Mouse (Mus musculus): ENCODE measurements around the gene Plekhd1. TPM values are rescaled to one million over a fixed set of nuclear protein-coding genes. Genes with fewer than 3 reads are reported as not detected.

The Plekhd1 gene
- polyA plus RNA-seq, 1 experiment, result not detected

DNA sequence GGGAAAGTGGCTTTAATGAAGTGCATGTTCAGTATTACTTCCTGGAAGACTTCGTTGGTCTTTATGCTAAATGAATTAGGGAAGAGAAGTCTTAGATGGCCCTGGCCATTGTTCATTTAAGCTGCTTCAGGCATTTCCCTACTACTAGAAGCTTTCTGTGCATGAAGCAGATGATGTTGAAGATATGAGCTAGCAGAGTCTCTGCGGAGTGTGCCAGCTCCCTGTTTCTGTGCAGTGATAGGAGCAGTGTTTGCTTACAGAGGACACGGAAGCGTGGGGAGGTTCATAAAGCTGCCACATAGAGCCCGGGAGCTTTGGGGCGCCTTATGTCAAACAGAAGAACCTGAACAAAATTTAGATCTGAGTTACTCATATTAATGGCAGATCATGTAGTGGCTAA, 33.7 kb upstream of the Plekhd1 start:
- H3K4me3 ChIP-seq (replicated peaks; ENCODE audit: control insufficient read depth, low read depth, low read length), result no peak overlapping the region
- no peak overlapping the region for H3K27ac ChIP-seq (ENCODE audit: control insufficient read depth, insufficient read depth, low read depth, low read length, poor library complexity)
- TF ChIP-seq CTCF (IDR thresholded peaks at IDR 0.05; ENCODE audit: control insufficient read depth, insufficient read depth, low read length) (no peak), POLR2A (IDR thresholded peaks at IDR 0.05; ENCODE audit: borderline replicate concordance, control insufficient read depth, low read depth, low read length) (no peak)
- whole genome bisulfite sequencing, result 59% methylated on average over 6 of the region's 6 CpGs
- H3K4me1 ChIP-seq (ENCODE audit: control insufficient read depth, insufficient read depth, low read length), result no peaks in the 10 kb centered on the region

DNA sequence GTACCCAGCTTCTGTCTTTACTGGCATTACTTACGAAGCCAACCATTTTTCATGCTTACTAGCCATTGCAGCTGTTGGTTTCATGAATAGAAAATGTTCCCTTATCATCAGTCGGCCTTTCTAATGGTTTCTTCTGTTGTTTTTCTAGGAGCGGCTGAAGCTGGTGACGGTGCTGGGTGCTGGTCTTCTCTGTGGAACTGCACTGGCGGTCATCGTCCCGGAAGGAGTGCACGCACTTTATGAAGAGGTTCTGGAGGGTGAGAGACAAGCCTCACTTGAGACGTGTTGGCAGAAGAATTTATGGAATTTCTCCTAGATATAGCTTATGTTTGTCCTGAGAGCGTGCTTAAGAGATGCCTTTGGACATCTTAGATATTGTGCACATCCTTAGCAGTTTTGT, 30.1 kb upstream of the Plekhd1 start:
- no peak overlapping the region for H3K4me3 ChIP-seq (replicated peaks; ENCODE audit: control insufficient read depth, low read depth, low read length)
- WGBS, result 92% methylated on average over 10 of the region's 10 CpGs
- TF ChIP-seq POLR2A (IDR thresholded peaks at IDR 0.05; ENCODE audit: borderline replicate concordance, control insufficient read depth, low read depth, low read length) (no peak), CTCF (IDR thresholded peaks at IDR 0.05; ENCODE audit: control insufficient read depth, insufficient read depth, low read length) (no peak)
- H3K4me1 ChIP-seq (ENCODE audit: control insufficient read depth, insufficient read depth, low read length), result no peaks in the 10 kb centered on the region
- no peak overlapping the region for H3K27ac ChIP-seq (ENCODE audit: control insufficient read depth, insufficient read depth, low read depth, low read length, poor library complexity)

DNA sequence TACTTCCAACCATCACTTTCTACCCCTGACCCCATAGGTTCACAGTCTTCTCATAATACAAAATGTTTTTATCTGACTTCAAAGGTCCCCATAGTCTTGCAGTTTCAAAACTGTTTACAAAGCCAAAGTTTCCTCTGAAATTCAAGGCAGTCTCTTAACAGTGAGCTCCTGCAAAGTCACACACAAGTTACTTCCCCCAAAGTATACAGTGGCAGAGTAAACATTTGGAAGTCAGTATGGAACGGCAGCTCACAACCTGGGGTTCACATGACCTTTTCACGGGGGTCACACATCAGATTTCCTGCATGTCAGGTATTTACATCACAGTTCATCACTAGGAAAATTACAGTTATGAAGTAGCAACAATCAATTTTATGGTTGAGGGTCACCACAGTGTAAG, 28.5 kb upstream of the Plekhd1 start:
- no peak for TF ChIP-seq CTCF (IDR thresholded peaks at IDR 0.05; ENCODE audit: control insufficient read depth, insufficient read depth, low read length)
- TF ChIP-seq POLR2A (IDR thresholded peaks at IDR 0.05; ENCODE audit: borderline replicate concordance, control insufficient read depth, low read depth, low read length), result no peak
- no peak overlapping the region for H3K4me3 ChIP-seq (replicated peaks; ENCODE audit: control insufficient read depth, low read depth, low read length)
- H3K4me1 ChIP-seq (ENCODE audit: control insufficient read depth, insufficient read depth, low read length), result no peaks in the 10 kb centered on the region
- WGBS, result 82% methylated on average over 2 of the region's 2 CpGs
- H3K27ac ChIP-seq (ENCODE audit: control insufficient read depth, insufficient read depth, low read depth, low read length, poor library complexity), result no peak overlapping the region

DNA sequence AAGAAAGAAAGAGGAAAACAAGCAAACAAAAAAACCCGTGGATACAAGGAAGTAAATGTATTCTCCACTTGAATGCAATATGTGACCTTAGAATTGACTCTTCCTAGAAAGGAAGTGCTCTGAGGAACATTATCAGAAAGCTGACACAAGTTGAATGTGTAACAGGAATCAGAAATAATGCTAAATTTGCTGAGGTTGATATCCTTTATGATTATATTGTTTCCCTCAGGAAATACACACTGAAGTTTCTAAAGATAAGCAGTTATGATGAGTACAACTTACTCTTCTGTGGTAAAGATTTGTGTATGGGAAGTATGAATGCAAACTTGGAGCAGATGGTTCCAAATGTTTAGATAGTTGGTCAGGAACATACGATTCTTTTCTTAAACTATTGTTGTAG, 24.0 kb upstream of the Plekhd1 start:
- WGBS, result 43% methylated on average over 2 of the region's 2 CpGs

GRCm38 (mm10) chr12:80673170-80673569, 19.2 kb upstream of the Plekhd1 start:
- H3K4me1 ChIP-seq (ENCODE audit: control insufficient read depth, insufficient read depth, low read length), result no peaks in the 10 kb centered on the region
- TF ChIP-seq CTCF (IDR thresholded peaks at IDR 0.05; ENCODE audit: control insufficient read depth, insufficient read depth, low read length) (peak; percentile 66), POLR2A (IDR thresholded peaks at IDR 0.05; ENCODE audit: borderline replicate concordance, control insufficient read depth, low read depth, low read length) (no peak)
- no peak overlapping the region for H3K4me3 ChIP-seq (replicated peaks; ENCODE audit: control insufficient read depth, low read depth, low read length)
- WGBS, result 8% methylated on average over 3 of the region's 3 CpGs
- H3K27ac ChIP-seq (ENCODE audit: control insufficient read depth, insufficient read depth, low read depth, low read length, poor library complexity), result no peak overlapping the region

More for the DNA sequence above, 24.0 kb upstream of the Plekhd1 start:
- Histone ChIP-seq H3K4me3 (replicated peaks; ENCODE audit: control insufficient read depth, low read depth, low read length) (no peak overlapping the region), H3K27ac (ENCODE audit: control insufficient read depth, insufficient read depth, low read depth, low read length, poor library complexity) (no peak overlapping the region), H3K4me1 (ENCODE audit: control insufficient read depth, insufficient read depth, low read length) (no peaks in the 10 kb centered on the region)
- TF ChIP-seq POLR2A (IDR thresholded peaks at IDR 0.05; ENCODE audit: borderline replicate concordance, control insufficient read depth, low read depth, low read length), result no peak
- TF ChIP-seq CTCF (IDR thresholded peaks at IDR 0.05; ENCODE audit: control insufficient read depth, insufficient read depth, low read length), result no peak

GRCm38 (mm10) chr12:80681340-80681739, 11.1 kb upstream of the Plekhd1 start:
- WGBS, result 84% methylated on average over 1 of the region's 1 CpGs
- Histone ChIP-seq H3K4me3 (replicated peaks; ENCODE audit: control insufficient read depth, low read depth, low read length) (no peak overlapping the region), H3K27ac (ENCODE audit: control insufficient read depth, insufficient read depth, low read depth, low read length, poor library complexity) (no peak overlapping the region), H3K4me1 (ENCODE audit: control insufficient read depth, insufficient read depth, low read length) (no peaks in the 10 kb centered on the region; the same call in 1 of the 2 replicates)
- TF ChIP-seq CTCF (IDR thresholded peaks at IDR 0.05; ENCODE audit: control insufficient read depth, insufficient read depth, low read length) (peak; percentile 43), POLR2A (IDR thresholded peaks at IDR 0.05; ENCODE audit: borderline replicate concordance, control insufficient read depth, low read depth, low read length) (no peak)

DNA sequence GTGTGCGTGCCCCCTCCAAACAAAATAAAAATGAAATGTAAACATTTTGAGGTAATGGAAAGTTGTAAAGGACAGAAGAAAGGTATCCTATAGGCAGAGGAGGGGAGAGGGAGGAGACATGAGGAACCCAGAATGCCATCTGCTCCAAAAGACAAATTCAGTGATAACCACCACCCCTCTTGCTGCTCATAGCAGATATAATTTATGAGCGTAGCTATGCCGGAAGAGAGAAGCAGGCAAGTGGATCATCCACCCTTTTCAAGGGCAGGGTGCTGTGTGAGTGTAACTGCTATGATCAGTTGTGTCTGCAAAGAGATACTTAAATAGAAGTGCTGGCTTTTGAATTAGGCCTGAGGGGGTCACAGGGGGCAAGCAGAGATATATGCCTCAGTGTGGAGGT, 8.8 kb upstream of the Plekhd1 start:
- Histone ChIP-seq H3K4me3 (replicated peaks; ENCODE audit: control insufficient read depth, low read depth, low read length) (no peak overlapping the region), H3K27ac (ENCODE audit: control insufficient read depth, insufficient read depth, low read depth, low read length, poor library complexity) (peak overlapping the region; percentile 36; the same call in 1 of the 2 replicates), H3K4me1 (ENCODE audit: control insufficient read depth, insufficient read depth, low read length) (no peaks in the 10 kb centered on the region; the same call in 1 of the 2 replicates)
- WGBS, result 74% methylated on average over 3 of the region's 3 CpGs
- TF ChIP-seq CTCF (IDR thresholded peaks at IDR 0.05; ENCODE audit: control insufficient read depth, insufficient read depth, low read length), result no peak
- no peak for TF ChIP-seq POLR2A (IDR thresholded peaks at IDR 0.05; ENCODE audit: borderline replicate concordance, control insufficient read depth, low read depth, low read length)

GRCm38 (mm10) chr12:80684316-80684715, 8.1 kb upstream of the Plekhd1 start:
- H3K27ac ChIP-seq (ENCODE audit: control insufficient read depth, insufficient read depth, low read depth, low read length, poor library complexity), result no peak overlapping the region

GRCm38 (mm10) chr12:80687788-80688211, 4.6 kb upstream of the Plekhd1 start:
- H3K27ac ChIP-seq (ENCODE audit: control insufficient read depth, insufficient read depth, low read depth, low read length, poor library complexity), result no peak overlapping the region
- no peak overlapping the region for H3K4me3 ChIP-seq (replicated peaks; ENCODE audit: control insufficient read depth, low read depth, low read length)
- TF ChIP-seq CTCF (IDR thresholded peaks at IDR 0.05; ENCODE audit: control insufficient read depth, insufficient read depth, low read length) (no peak), POLR2A (IDR thresholded peaks at IDR 0.05; ENCODE audit: borderline replicate concordance, control insufficient read depth, low read depth, low read length) (no peak)
- H3K4me1 ChIP-seq (ENCODE audit: control insufficient read depth, insufficient read depth, low read length), result no peaks in the 10 kb centered on the region
- WGBS, result 17% methylated on average over 10 of the region's 10 CpGs

More at GRCm38 (mm10) chr12:80684316-80684715, 8.1 kb upstream of the Plekhd1 start:
- Histone ChIP-seq H3K4me1 (ENCODE audit: control insufficient read depth, insufficient read depth, low read length) (no peaks in the 10 kb centered on the region; the same call in 1 of the 2 replicates), H3K4me3 (replicated peaks; ENCODE audit: control insufficient read depth, low read depth, low read length) (no peak overlapping the region)
- WGBS, result 89% methylated on average over 3 of the region's 3 CpGs
- TF ChIP-seq POLR2A (IDR thresholded peaks at IDR 0.05; ENCODE audit: borderline replicate concordance, control insufficient read depth, low read depth, low read length) (no peak), CTCF (IDR thresholded peaks at IDR 0.05; ENCODE audit: control insufficient read depth, insufficient read depth, low read length) (no peak)

All from bone marrow, adult 2 months (tissue).